Mouse (Mus musculus): ENCODE measurements around the gene Agap2. TPM values are rescaled to one million over a fixed set of nuclear protein-coding genes. Genes with fewer than 3 reads are reported as not detected.

Agap2 gene
- polyA plus RNA-seq, 1 experiment from 2014 or later = 0.88 TPM

DNA sequence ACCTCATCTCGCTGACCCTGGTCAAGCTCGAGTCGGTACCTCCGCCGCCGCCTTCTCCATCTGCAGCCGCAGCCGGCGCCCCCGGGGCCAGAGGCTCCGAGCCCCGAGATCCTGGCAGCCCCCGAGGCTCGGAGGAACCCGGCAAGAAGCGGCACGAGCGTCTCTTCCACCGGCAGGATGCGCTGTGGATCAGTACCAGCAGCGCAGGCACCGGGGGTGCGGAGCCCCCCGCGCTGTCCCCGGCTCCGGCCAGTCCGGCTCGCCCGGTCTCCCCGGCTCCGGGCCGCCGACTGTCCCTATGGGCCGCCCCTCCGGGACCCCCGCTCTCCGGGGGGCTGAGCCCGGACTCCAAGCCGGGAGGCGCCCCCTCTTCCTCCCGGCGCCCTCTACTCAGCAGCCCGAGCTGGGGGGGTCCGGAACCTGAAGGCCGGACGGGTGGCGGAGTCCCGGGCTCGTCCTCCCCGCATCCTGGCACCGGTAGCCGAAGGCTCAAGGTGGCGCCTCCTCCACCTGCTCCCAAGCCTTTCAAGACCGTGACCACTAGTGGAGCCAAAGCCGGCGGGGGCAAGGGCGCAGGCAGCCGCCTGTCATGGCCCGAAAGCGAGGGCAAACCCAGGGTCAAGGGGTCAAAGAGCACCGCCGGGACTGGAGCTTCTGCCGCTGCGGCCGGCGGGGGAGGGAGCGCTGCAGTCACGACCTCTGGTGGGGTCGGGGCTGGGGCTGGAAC, 4.7 kb downstream of the Agap2 start:
- Histone ChIP-seq H3K4me1 (ENCODE audit: insufficient read depth) (peaks cover 37% of the 10 kb centered on the region), H3K9me3 (ENCODE audit: low read length) (no peaks in the 10 kb centered on the region), H3K4me3 (ENCODE audit: low read depth, low read length) (peak overlapping the region; percentile 36), H3K27ac (ENCODE audit: low read depth) (no peak overlapping the region), H3K9ac (replicated peaks) (no peak overlapping the region), H3K4me2 (ENCODE audit: low read depth, low read length) (peak overlapping the region; percentile 69), H3K27me3 (ENCODE audit: insufficient read depth, low read length) (peaks cover 21% of the 10 kb centered on the region; the same call in 1 of the 2 replicates), H3K36me3 (replicated peaks; ENCODE audit: insufficient read depth, low read length) (no peaks in the 10 kb centered on the region)
- no peak for TF ChIP-seq EP300 (IDR thresholded peaks at IDR 0.05; ENCODE audit: low read depth)
- no peak for TF ChIP-seq CTCF (IDR thresholded peaks at IDR 0.05; ENCODE audit: low read depth)
- DNase-seq = no peak
- WGBS (ENCODE audit: insufficient replicate concordance) = 59% methylated on average over 62 of the region's 70 CpGs
- peak; percentile 14; the same call in 1 of the 2 replicates for ATAC-seq

DNA sequence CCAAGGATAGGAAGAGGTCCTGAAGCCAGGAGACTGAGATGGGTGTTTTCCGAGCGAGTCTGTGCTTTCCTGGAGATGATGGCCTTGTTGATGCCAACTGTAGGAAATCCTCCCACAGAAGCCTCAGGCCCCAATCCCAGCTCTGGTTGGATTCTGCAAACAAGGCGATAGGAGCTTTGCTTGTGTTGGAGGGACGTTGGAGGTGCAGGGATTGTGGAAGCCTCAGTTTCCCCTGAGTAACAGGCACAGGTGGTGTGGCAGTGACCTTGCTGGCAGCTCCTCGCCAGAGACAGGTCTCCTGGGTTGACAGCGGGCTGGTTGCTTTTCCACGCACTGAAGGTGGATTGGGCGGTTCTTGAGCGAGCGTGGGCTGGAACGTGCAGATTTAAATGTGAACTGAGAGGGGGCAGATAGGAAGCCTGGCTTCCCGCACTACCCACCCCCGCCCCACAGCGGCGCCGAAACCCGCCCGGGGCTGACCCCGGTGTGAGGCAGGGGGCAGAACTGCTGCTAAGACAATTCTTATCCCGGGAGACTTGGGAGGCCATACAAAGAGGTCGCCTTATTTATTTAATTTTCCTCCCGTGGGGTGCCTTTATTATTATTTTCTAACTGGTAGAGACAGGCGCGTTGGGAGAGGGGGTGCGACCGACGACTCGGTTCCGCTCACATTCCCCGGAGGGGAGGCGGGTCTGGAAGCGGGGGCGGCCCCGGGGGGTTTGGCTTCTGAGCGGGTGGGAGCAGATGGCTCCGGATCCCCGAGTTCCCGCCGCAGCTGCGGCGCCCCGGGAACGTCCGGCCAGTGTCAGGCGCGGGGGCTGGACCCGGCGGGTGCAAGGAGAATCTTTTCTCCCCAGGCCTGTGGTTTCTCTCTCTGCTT, 6.1 kb downstream of the Agap2 start:
- Histone ChIP-seq H3K36me3 (replicated peaks; ENCODE audit: insufficient read depth, low read length) (no peaks in the 10 kb centered on the region), H3K27me3 (ENCODE audit: insufficient read depth, low read length) (peaks cover 21% of the 10 kb centered on the region; the same call in 1 of the 2 replicates), H3K9ac (replicated peaks) (no peak overlapping the region), H3K9me3 (ENCODE audit: low read length) (no peaks in the 10 kb centered on the region), H3K4me3 (ENCODE audit: low read depth, low read length) (no peak overlapping the region), H3K27ac (ENCODE audit: low read depth) (no peak overlapping the region), H3K4me1 (ENCODE audit: insufficient read depth) (peaks cover 32% of the 10 kb centered on the region), H3K4me2 (ENCODE audit: low read depth, low read length) (peak overlapping the region; percentile 48)
- 46% methylated on average over 48 of the region's 48 CpGs for WGBS (ENCODE audit: insufficient replicate concordance)
- ATAC-seq (no peak), DNase-seq (no peak)
- no peak for TF ChIP-seq CTCF (IDR thresholded peaks at IDR 0.05; ENCODE audit: low read depth)
- TF ChIP-seq EP300 (IDR thresholded peaks at IDR 0.05; ENCODE audit: low read depth) = no peak

DNA sequence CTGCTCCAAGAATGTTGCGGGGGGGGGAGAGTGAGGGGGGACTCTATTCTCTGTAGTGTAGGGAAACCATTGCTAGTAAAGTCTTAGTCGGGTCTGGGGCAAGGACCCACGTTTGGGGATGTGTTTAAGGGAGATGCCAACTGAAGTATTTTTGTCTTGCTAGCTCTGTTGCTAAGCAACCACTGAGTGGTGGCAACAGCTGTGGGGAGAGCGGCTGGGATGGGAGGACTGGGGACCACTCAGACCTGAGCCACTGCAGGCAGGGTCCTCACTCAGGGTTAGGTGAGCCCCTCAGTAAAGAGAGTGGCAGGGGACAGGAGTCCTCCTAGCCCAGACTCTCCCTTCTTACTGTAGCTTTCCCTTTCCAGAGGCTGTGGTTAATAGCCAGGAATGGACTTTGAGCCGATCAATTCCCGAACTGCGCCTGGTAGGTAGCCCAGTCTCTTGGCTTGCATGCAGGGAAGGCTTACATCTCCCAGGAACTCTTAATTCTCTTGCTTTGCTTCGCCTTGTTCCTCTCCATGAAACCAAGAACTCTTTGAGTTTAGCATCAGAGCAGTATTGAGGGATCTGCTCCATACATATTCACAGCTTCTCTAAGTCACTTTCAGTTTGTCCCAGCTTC, 7.0 kb downstream of the Agap2 start:
- Histone ChIP-seq H3K4me1 (ENCODE audit: insufficient read depth) (peaks cover 30% of the 10 kb centered on the region), H3K27ac (ENCODE audit: low read depth) (no peak overlapping the region), H3K4me2 (ENCODE audit: low read depth, low read length) (0 out of 2 replicates have a peak overlapping the region, but pooled peaks have one; percentile 15), H3K9ac (replicated peaks) (no peak overlapping the region), H3K27me3 (ENCODE audit: insufficient read depth, low read length) (peaks cover 21% of the 10 kb centered on the region; the same call in 1 of the 2 replicates), H3K36me3 (replicated peaks; ENCODE audit: insufficient read depth, low read length) (no peaks in the 10 kb centered on the region), H3K4me3 (ENCODE audit: low read depth, low read length) (no peak overlapping the region), H3K9me3 (ENCODE audit: low read length) (no peaks in the 10 kb centered on the region)
- 56% methylated on average over 8 of the region's 8 CpGs for WGBS (ENCODE audit: insufficient replicate concordance)
- TF ChIP-seq CTCF (IDR thresholded peaks at IDR 0.05; ENCODE audit: low read depth) (no peak), EP300 (IDR thresholded peaks at IDR 0.05; ENCODE audit: low read depth) (no peak)
- DNase-seq (no peak), ATAC-seq (peak; percentile 34; the same call in 1 of the 2 replicates)

DNA sequence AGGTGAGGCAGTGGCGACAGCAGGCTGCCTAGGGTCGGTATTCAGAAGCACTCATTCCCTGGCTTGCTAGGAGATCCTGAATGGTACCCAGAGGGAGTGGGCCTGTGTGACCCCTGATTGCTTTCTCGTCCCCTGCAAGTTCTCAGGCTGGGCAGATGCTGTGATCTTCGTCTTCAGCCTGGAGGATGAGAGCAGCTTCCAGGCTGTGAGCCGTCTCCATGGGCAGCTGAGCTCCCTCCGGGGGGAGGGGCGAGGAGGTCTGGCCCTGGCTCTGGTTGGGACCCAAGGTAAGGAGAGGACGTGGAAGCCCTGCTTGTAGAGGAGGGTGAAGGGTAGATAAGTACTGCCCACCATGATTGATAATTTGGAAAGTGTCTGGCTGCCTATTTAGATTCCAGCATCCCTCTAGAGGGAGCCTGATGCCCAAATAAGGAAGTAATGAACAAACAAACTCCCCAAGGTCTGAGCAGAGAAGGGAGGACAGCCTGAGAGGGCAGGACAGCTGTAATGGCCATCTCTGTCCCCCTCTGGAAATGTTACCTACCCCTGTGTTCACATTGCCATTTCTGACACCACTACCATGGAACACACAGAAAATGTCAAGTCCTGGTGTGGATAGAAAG, 8.3 kb downstream of the Agap2 start:
- Histone ChIP-seq H3K4me1 (ENCODE audit: insufficient read depth) (peaks cover 27% of the 10 kb centered on the region), H3K4me2 (ENCODE audit: low read depth, low read length) (no peak overlapping the region), H3K36me3 (replicated peaks; ENCODE audit: insufficient read depth, low read length) (no peaks in the 10 kb centered on the region), H3K9ac (replicated peaks) (no peak overlapping the region), H3K27me3 (ENCODE audit: insufficient read depth, low read length) (peaks cover 13% of the 10 kb centered on the region; the same call in 1 of the 2 replicates), H3K27ac (ENCODE audit: low read depth) (no peak overlapping the region), H3K4me3 (ENCODE audit: low read depth, low read length) (no peak overlapping the region), H3K9me3 (ENCODE audit: low read length) (no peaks in the 10 kb centered on the region)
- TF ChIP-seq EP300 (IDR thresholded peaks at IDR 0.05; ENCODE audit: low read depth) (no peak), CTCF (IDR thresholded peaks at IDR 0.05; ENCODE audit: low read depth) (no peak)
- DNase-seq (no peak), ATAC-seq (no peak)
- 57% methylated on average over 8 of the region's 8 CpGs for WGBS (ENCODE audit: insufficient replicate concordance)

DNA sequence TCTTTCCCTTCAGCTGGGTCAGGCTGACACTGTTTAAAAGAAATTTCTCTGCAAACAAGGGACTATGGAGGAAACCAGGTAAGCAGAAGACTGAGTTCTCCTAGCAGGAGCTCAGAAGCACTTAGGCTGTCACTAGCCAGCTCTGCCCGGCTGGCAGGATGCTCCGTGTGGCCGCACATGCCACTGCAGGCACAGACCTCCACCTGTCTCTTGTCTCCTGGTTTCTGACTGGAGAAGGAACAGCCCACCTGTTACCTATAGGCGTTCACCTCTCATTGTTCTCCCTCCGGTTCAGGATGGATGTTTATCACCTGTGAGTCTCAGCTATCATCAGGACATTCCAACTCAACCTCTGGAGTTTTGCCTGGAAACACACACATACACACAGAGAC, 8.8 kb downstream of the Agap2 start:
- peaks cover 9% of the 10 kb centered on the region; the same call in 1 of the 2 replicates for H3K27me3 ChIP-seq (ENCODE audit: insufficient read depth, low read length)
- WGBS (ENCODE audit: insufficient replicate concordance) = 61% methylated on average over 5 of the region's 5 CpGs

More for the DNA sequence above, 8.8 kb downstream of the Agap2 start:
- Histone ChIP-seq H3K9me3 (ENCODE audit: low read length) (no peaks in the 10 kb centered on the region), H3K9ac (replicated peaks) (no peak overlapping the region), H3K27ac (ENCODE audit: low read depth) (no peak overlapping the region), H3K36me3 (replicated peaks; ENCODE audit: insufficient read depth, low read length) (no peaks in the 10 kb centered on the region), H3K4me3 (ENCODE audit: low read depth, low read length) (no peak overlapping the region), H3K4me1 (ENCODE audit: insufficient read depth) (peaks cover 25% of the 10 kb centered on the region), H3K4me2 (ENCODE audit: low read depth, low read length) (no peak overlapping the region)
- DNase-seq (no peak), ATAC-seq (no peak)
- no peak for TF ChIP-seq CTCF (IDR thresholded peaks at IDR 0.05; ENCODE audit: low read depth)
- TF ChIP-seq EP300 (IDR thresholded peaks at IDR 0.05; ENCODE audit: low read depth) = no peak

All from liver, postnatal 0 days (tissue).